Mouse (Mus musculus): ENCODE measurements around the gene Gm10197. TPM values are rescaled to one million over a fixed set of nuclear protein-coding genes. Genes with fewer than 3 reads are reported as not detected.

The Gm10197 gene
- not detected in 2 replicates for polyA plus RNA-seq (2016; fragmentation: Nextera tagmentation; extraction: Ambion mirVana)

DNA sequence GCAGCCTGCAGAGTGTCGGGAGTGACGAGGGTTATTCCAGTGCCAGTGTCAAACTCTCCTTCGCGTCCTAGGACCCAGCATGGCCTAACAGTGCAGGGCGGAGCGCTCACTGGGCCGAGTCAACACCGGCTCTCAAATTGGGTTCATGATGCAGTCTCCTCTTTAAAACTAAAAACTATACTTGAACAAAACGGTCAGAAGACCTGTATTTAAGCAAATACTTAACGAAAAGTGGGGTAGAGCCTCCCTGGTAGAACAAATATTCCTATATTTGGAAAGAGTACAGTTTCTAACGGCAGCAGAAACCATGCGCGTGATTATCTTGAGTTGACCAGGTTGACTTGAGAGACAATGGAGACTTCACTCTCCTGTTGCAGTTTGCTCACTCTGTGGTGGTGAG lies at the start of gene Gm10197:
Gene Gm10197 (minus strand): TSS at position 101 of the 400 bp plus-strand sequence.
- no peak within 1 kb of the TSS for H3K27ac ChIP-seq
- H3K36me3 ChIP-seq (replicated peaks): peaks cover 65% of the 10 kb centered on the region
- H3K9me3 ChIP-seq: no peaks in the 10 kb centered on the region
- no peaks in the 10 kb centered on the region for H3K27me3 ChIP-seq (ENCODE audit: poor library complexity, severe bottlenecking)
- DNase-seq (ENCODE audit: extremely low spot score, low spot score): no peak
- H3K4me3 ChIP-seq: no peak within 1 kb of the TSS
- peaks cover 3% of the 10 kb centered on the region for H3K4me1 ChIP-seq
- 94% methylated on average over 13 of the region's 13 CpGs for WGBS

DNA sequence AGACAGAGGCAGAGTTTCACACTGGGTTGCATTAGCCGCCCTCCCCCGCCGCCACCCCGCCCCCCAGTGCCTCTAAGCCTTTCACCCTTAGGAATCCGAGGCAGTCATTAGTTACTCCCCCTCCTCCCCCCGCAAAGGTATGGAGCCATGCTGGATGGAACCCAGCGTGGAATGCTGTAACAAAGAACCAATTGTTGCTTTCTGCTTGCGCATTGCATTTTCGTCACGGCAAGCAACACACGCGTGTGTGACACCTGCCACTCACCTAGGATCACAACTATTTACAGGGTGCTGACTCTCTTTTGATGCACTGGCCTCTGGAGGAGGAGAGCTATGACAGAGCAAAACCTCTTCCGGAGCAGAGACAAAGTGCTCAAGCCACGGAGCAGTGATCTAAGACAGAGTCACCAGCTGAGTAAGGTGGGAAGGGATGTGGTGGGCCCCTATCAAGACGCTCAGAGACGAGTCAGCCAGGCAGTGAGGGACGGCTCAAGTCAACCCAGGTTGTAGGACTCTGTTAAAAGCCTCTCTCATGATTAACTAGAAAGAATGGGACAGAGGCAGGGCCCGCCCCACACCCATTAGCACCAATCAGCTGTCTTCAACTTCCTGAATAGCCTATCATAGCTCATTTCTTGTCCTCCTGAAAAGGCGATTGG lies 49.5 kb upstream of the Gm10197 start:
- Histone ChIP-seq H3K9me3 (no peaks in the 10 kb centered on the region), H3K27me3 (ENCODE audit: poor library complexity, severe bottlenecking) (peaks cover 18% of the 10 kb centered on the region), H3K4me1 (peaks cover 45% of the 10 kb centered on the region), H3K36me3 (replicated peaks) (no peaks in the 10 kb centered on the region), H3K27ac (peak overlapping the region; percentile 91), H3K4me3 (peak overlapping the region; percentile 57)
- peak; percentile 81 for DNase-seq (ENCODE audit: extremely low spot score, low spot score)
- WGBS: under 1% methylated on average over 19 of the region's 19 CpGs

DNA sequence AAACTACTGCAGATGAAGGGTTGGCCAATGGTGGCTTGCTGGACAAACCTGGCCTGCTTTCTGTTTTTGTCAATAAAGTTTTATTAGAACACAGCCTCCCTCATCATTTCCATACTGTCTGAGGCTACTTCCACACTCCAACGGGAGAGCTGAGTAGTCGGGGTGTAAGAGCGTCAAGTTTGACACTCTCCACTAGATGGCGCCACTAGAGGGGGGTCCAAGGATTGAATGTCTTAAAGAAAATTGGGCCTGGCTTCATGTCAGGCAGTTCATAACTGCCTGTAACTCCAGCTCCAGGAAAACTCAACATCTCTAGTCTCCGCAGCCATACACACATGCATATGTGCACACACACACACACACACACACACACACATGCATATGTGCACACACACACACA lies 48.3 kb upstream of the Gm10197 start:
- WGBS: 60% methylated on average over 5 of the region's 5 CpGs
- Histone ChIP-seq H3K4me1 (peaks cover 49% of the 10 kb centered on the region), H3K4me3 (no peak overlapping the region), H3K36me3 (replicated peaks) (no peaks in the 10 kb centered on the region), H3K27me3 (ENCODE audit: poor library complexity, severe bottlenecking) (peaks cover 18% of the 10 kb centered on the region), H3K27ac (no peak overlapping the region), H3K9me3 (no peaks in the 10 kb centered on the region)
- peak; percentile 62 for DNase-seq (ENCODE audit: extremely low spot score, low spot score)

DNA sequence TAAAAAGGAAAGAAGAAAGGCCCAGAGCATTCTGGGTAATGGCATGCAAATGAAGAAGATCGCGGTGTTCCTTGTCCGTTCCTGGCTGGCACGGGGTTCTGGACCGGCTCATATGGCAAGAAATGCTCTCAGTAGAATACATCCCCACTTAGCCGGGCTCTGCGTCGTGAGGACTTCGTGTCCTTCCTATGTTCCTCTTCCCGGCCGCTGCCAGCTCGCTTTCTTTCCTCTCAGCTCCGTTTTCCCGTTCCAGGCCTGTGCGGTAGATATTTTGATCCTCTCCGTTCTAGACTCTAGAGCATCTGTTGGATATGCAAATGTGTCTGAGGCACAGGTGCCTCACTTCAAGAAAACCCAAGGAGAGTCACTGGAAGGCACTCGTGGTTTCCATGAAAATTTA lies 43.6 kb upstream of the Gm10197 start:
- no peak for DNase-seq (ENCODE audit: extremely low spot score, low spot score)
- no peak overlapping the region for H3K4me3 ChIP-seq
- no peak overlapping the region for H3K27ac ChIP-seq
- no peaks in the 10 kb centered on the region for H3K9me3 ChIP-seq
- H3K4me1 ChIP-seq: peaks cover 46% of the 10 kb centered on the region
- no peaks in the 10 kb centered on the region for H3K27me3 ChIP-seq (ENCODE audit: poor library complexity, severe bottlenecking)
- H3K36me3 ChIP-seq (replicated peaks): no peaks in the 10 kb centered on the region
- 91% methylated on average over 17 of the region's 17 CpGs for WGBS

- no peaks in the 10 kb centered on the region for H3K9me3 ChIP-seq
- 92% methylated on average over 11 of the region's 11 CpGs for WGBS
- no peak overlapping the region for H3K4me3 ChIP-seq
- no peaks in the 10 kb centered on the region for H3K27me3 ChIP-seq (ENCODE audit: poor library complexity, severe bottlenecking)
- peaks cover 51% of the 10 kb centered on the region for H3K4me1 ChIP-seq
- H3K36me3 ChIP-seq (replicated peaks): no peaks in the 10 kb centered on the region
- no peak overlapping the region for H3K27ac ChIP-seq
- DNase-seq (ENCODE audit: extremely low spot score, low spot score): no peak
These were observed 43.1 kb upstream of the Gm10197 start for GRCm38 (mm10) chr19:53414650-53415049.

DNA sequence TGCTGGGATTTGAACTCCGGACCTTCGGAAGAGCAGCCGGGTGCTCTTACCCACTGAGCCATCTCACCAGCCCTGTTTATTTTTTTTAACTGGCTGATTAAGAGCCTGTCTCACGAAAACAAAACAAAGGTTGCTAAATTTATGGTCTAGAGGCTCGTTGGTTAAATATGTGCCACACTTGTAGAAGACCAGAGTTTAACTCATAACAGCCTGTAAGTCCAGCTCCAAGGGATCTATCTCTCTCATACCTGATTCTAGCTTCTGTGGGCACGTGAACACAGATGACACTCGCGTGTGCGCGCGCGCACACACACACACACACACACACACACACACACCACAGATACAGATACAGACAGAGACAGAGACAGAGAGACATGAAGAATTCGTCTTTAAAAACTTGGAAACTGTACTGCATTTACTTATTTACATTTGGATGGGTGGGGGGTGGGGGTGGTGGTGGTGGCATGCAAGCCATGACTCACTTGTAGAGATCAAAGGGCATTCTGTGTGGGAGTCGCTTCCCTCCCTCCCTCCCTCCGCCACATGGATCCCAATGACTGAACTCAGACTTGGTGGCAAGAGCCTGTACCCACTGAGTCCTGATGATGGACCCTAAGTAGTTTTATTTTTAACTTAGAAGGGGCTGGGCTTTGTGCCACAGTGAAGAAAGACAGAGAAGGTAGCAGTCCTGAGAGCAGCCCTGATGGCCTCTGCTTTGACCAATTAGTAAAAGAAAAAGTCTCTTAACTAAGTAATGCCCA lies 42.2 kb upstream of the Gm10197 start:
- H3K36me3 ChIP-seq (replicated peaks): no peaks in the 10 kb centered on the region
- peaks cover 52% of the 10 kb centered on the region for H3K4me1 ChIP-seq
- H3K27ac ChIP-seq: 0 out of 2 replicates have a peak overlapping the region, but pooled peaks have one; percentile 25
- 91% methylated on average over 15 of the region's 15 CpGs for WGBS
- H3K4me3 ChIP-seq: no peak overlapping the region
- no peaks in the 10 kb centered on the region for H3K9me3 ChIP-seq
- DNase-seq (ENCODE audit: extremely low spot score, low spot score): no peak
- H3K27me3 ChIP-seq (ENCODE audit: poor library complexity, severe bottlenecking): no peaks in the 10 kb centered on the region

GRCm38 (mm10) chr19:53412149-53412848 lies 40.7 kb upstream of the Gm10197 start:
- Histone ChIP-seq H3K27me3 (ENCODE audit: poor library complexity, severe bottlenecking) (no peaks in the 10 kb centered on the region), H3K4me3 (no peak overlapping the region; the same call in 1 of the 2 replicates), H3K9me3 (no peaks in the 10 kb centered on the region), H3K4me1 (peaks cover 52% of the 10 kb centered on the region), H3K27ac (peak overlapping the region; percentile 80), H3K36me3 (replicated peaks) (no peaks in the 10 kb centered on the region)
- peak; percentile 36 for DNase-seq (ENCODE audit: extremely low spot score, low spot score)
- WGBS: 3% methylated on average over 6 of the region's 6 CpGs

- no peaks in the 10 kb centered on the region for H3K27me3 ChIP-seq (ENCODE audit: poor library complexity, severe bottlenecking)
- H3K27ac ChIP-seq: peak overlapping the region; percentile 69
- H3K4me1 ChIP-seq: peaks cover 42% of the 10 kb centered on the region
- H3K9me3 ChIP-seq: 0 out of 2 replicates have a peak, but pooled peaks cover 4% of the 10 kb centered on the region
- H3K4me3 ChIP-seq: no peak overlapping the region
- no peaks in the 10 kb centered on the region for H3K36me3 ChIP-seq (replicated peaks)
- DNase-seq (ENCODE audit: extremely low spot score, low spot score): no peak
- 65% methylated on average over 17 of the region's 17 CpGs for WGBS
These were observed 38.2 kb upstream of the Gm10197 start for GRCm38 (mm10) chr19:53409663-53410307.

- no peak for DNase-seq (ENCODE audit: extremely low spot score, low spot score)
- WGBS: 92% methylated on average over 8 of the region's 8 CpGs
- no peaks in the 10 kb centered on the region for H3K27me3 ChIP-seq (ENCODE audit: poor library complexity, severe bottlenecking)
- peaks cover 37% of the 10 kb centered on the region for H3K4me1 ChIP-seq
- no peak overlapping the region for H3K27ac ChIP-seq
- H3K4me3 ChIP-seq: no peak overlapping the region
- 0 out of 2 replicates have a peak, but pooled peaks cover 12% of the 10 kb centered on the region for H3K9me3 ChIP-seq
- H3K36me3 ChIP-seq (replicated peaks): no peaks in the 10 kb centered on the region
These were observed 36.8 kb upstream of the Gm10197 start for GRCm38 (mm10) chr19:53408398-53408797.

- H3K27me3 ChIP-seq (ENCODE audit: poor library complexity, severe bottlenecking): no peaks in the 10 kb centered on the region
- WGBS: 84% methylated on average over 2 of the region's 2 CpGs
- H3K36me3 ChIP-seq (replicated peaks): no peaks in the 10 kb centered on the region
- peaks cover 28% of the 10 kb centered on the region for H3K4me1 ChIP-seq
- H3K27ac ChIP-seq: no peak overlapping the region
- no peak overlapping the region for H3K4me3 ChIP-seq
- 0 out of 2 replicates have a peak, but pooled peaks cover 12% of the 10 kb centered on the region for H3K9me3 ChIP-seq
- no peak for DNase-seq (ENCODE audit: extremely low spot score, low spot score)
These were observed 35.8 kb upstream of the Gm10197 start for GRCm38 (mm10) chr19:53407350-53407749.

GRCm38 (mm10) chr19:53405810-53406209 lies 34.2 kb upstream of the Gm10197 start:
- H3K27ac ChIP-seq: no peak overlapping the region
- 0 out of 2 replicates have a peak, but pooled peaks cover 12% of the 10 kb centered on the region for H3K9me3 ChIP-seq
- WGBS: 70% methylated on average over 2 of the region's 2 CpGs
- no peaks in the 10 kb centered on the region for H3K36me3 ChIP-seq (replicated peaks)
- no peak for DNase-seq (ENCODE audit: extremely low spot score, low spot score)
- no peaks in the 10 kb centered on the region for H3K27me3 ChIP-seq (ENCODE audit: poor library complexity, severe bottlenecking)
- peaks cover 13% of the 10 kb centered on the region for H3K4me1 ChIP-seq
- H3K4me3 ChIP-seq: no peak overlapping the region

GRCm38 (mm10) chr19:53404837-53405356 lies 33.3 kb upstream of the Gm10197 start:
- Histone ChIP-seq H3K4me3 (no peak overlapping the region), H3K4me1 (peaks cover 4% of the 10 kb centered on the region), H3K27me3 (ENCODE audit: poor library complexity, severe bottlenecking) (no peaks in the 10 kb centered on the region), H3K27ac (no peak overlapping the region), H3K36me3 (replicated peaks) (no peaks in the 10 kb centered on the region), H3K9me3 (0 out of 2 replicates have a peak, but pooled peaks cover 12% of the 10 kb centered on the region)
- WGBS: 88% methylated on average over 18 of the region's 18 CpGs
- DNase-seq (ENCODE audit: extremely low spot score, low spot score): no peak

All from forebrain, embryonic 10.5 days (tissue).